Mouse (Mus musculus): ENCODE results near the gene Trpc1.

Trpc1 gene

GRCm38 (mm10) chr9:95750037-95750511 is at the start of gene Trpc1:
Gene Trpc1 (minus strand): TSS chr9:95750375.
- peak; percentile 75 for DNase-seq

- no peak for DNase-seq
These were observed 46.1 kb upstream of the Trpc1 start for GRCm38 (mm10) chr9:95796323-95796722.

GRCm38 (mm10) chr9:95795844-95796243 is 45.7 kb upstream of the Trpc1 start:
- DNase-seq, result no peak

GRCm38 (mm10) chr9:95795077-95795784 is 45.1 kb upstream of the Trpc1 start:
- no peak for DNase-seq

GRCm38 (mm10) chr9:95793986-95794744 is 44.0 kb upstream of the Trpc1 start:
- no peak for DNase-seq

GRCm38 (mm10) chr9:95784888-95785511 is 34.8 kb upstream of the Trpc1 start:
- no peak for DNase-seq

GRCm38 (mm10) chr9:95783646-95784293 is 33.6 kb upstream of the Trpc1 start:
- DNase-seq, result no peak

GRCm38 (mm10) chr9:95771671-95772070 is 21.5 kb upstream of the Trpc1 start:
- DNase-seq, result no peak

GRCm38 (mm10) chr9:95763218-95763617 is 13.0 kb upstream of the Trpc1 start:
- DNase-seq, result no peak

- no peak for DNase-seq
These were observed 12.1 kb upstream of the Trpc1 start for GRCm38 (mm10) chr9:95762228-95762627.

GRCm38 (mm10) chr9:95761381-95761780 is 11.2 kb upstream of the Trpc1 start:
- no peak for DNase-seq

- DNase-seq, result no peak
These were observed 571 bp upstream of the Trpc1 start for GRCm38 (mm10) chr9:95750746-95751145.

GRCm38 (mm10) chr9:95749461-95749928 is 680 bp downstream of the Trpc1 start:
- DNase-seq, result no peak

GRCm38 (mm10) chr9:95747298-95747697 is 2.9 kb downstream of the Trpc1 start:
- DNase-seq, result no peak

- DNase-seq, result no peak
These were observed 5.1 kb downstream of the Trpc1 start for GRCm38 (mm10) chr9:95744845-95745613.

GRCm38 (mm10) chr9:95736238-95736637 is 13.9 kb downstream of the Trpc1 start:
- DNase-seq, result no peak

- DNase-seq, result no peak
These were observed 37.6 kb downstream of the Trpc1 start for GRCm38 (mm10) chr9:95712574-95712973.

- DNase-seq, result no peak
These were observed 41.2 kb downstream of the Trpc1 start for GRCm38 (mm10) chr9:95708943-95709342.

- DNase-seq, result peak; percentile 86
These were observed 44.8 kb downstream of the Trpc1 start for GRCm38 (mm10) chr9:95705371-95705770.

GRCm38 (mm10) chr9:95704078-95704477 is 46.1 kb downstream of the Trpc1 start:
- no peak for DNase-seq

GRCm38 (mm10) chr9:95699273-95699672 is 50.9 kb downstream of the Trpc1 start:
- DNase-seq, result no peak

- DNase-seq, result peak; percentile 72
These were observed 52.4 kb downstream of the Trpc1 start for GRCm38 (mm10) chr9:95697808-95698207.
